Mouse (Mus musculus) Patski (cell line): Measurements from ENCODE around the gene Gripap1. TPM values are rescaled to one million over a fixed set of nuclear protein-coding genes. Genes with fewer than 3 reads are reported as not detected.
"Not testable (repeated sequence)": the region's sequence is repeated elsewhere in the genome, so short reads cannot be mapped to it uniquely, and the experiment has no call there.

Experiments used
- ATAC-seq: fragments of 100-300 bp; one replicate; pipeline ENCODE4 v1.8.0; 2021
- CTCF ChIA-PET: fragments of 350-600 bp; sonication (Branson Sonifier 250); formaldehyde crosslinking; loops from one replicate; lab custom pipeline; 2022; ENCODE audit warnings: inconsistent platforms; lab: Charles Lee
- POLR2A ChIA-PET: fragments of 350-600 bp; sonication (Branson Sonifier 250); formaldehyde crosslinking; loops from one replicate; lab custom pipeline; 2022; ENCODE audit warnings: antibody characterized with exemption, inconsistent platforms; lab: Charles Lee
- DNase-seq: peaks from one replicate; pipeline ENCODE4 v3.0.0-alpha.2; 2011; ENCODE audit warnings: low read depth, low spot score
- H3K27me3 ChIP-seq: fragments of 371-371 bp; one replicate; pipeline ENCODE4 v1.5.1; 2021
- CTCF ChIP-seq: fragments of 100-300 bp; IDR thresholded peaks from one replicate; pipeline ENCODE4 v1.5.1; 2021
- in situ Hi-C: fragments of 300-500 bp; cut with MboI; formaldehyde crosslinking; loops from 3 replicates; pipeline ENCODE4 v1.11.1; 2018; ENCODE audit warnings: low pct_unique_long_range_greater_than_20kb, mixed read lengths
- polyA plus RNA-seq: library from polyadenylated mRNA; unstranded; gene quantifications from one replicate; pipeline ENCODE4 v1.2.3, GENCODE M21; 2021

Gripap1 gene
- polyA plus RNA-seq, 1 experiment from 2014 or later = 63.2 TPM

GRCm38 (mm10) chrX:7778450-7779244 is 10.9 kb upstream of the Gripap1 start:
- no peak for TF ChIP-seq CTCF
- ATAC-seq (no peak), DNase-seq (no peak)
- POLR2A ChIA-PET = interaction anchor here (0.7 to 0.9 kb wide), 2 partner anchors 14 to 29 kb away, joined by 4 to 5 read pairs; no protein-coding TSS in a partner anchor
- CTCF ChIA-PET = interaction anchor here (0.6 to 3.7 kb wide), 3 partner anchors 9 to 24 kb away, joined by 3 to 12 read pairs (median 4); partner anchors contain the start of gene Gripap1
- H3K27me3 ChIP-seq = peaks cover 3% of the 10 kb centered on the region
- in situ Hi-C loops = no loop called here

GRCm38 (mm10) chrX:7779294-7779693 is 10.3 kb upstream of the Gripap1 start:
- POLR2A ChIA-PET = no interaction called here
- no peak for TF ChIP-seq CTCF
- CTCF ChIA-PET = interaction anchor here (0.6 to 3.7 kb wide), 2 partner anchors 10 to 11 kb away, joined by 3 to 12 read pairs; partner anchors contain the start of gene Gripap1
- in situ Hi-C loops = no loop called here
- ATAC-seq = no peak
- peaks cover 6% of the 10 kb centered on the region for H3K27me3 ChIP-seq
- DNase-seq = no peak

- in situ Hi-C loops = no loop called here
- no peak for TF ChIP-seq CTCF
- no peak for ATAC-seq
- POLR2A ChIA-PET = no interaction called here
- CTCF ChIA-PET = no interaction called here
- H3K27me3 ChIP-seq = peaks cover 5% of the 10 kb centered on the region
- DNase-seq = no peak
These were observed 6.9 kb upstream of the Gripap1 start for GRCm38 (mm10) chrX:7782603-7783092.

- no peak for TF ChIP-seq CTCF
- DNase-seq (no peak), ATAC-seq (no peak)
- H3K27me3 ChIP-seq = peaks cover 6% of the 10 kb centered on the region
- in situ Hi-C loops = no loop called here
- ChIA-PET CTCF (interaction anchor here (2.2 kb wide), 1 partner anchor 11 kb away, joined by 12 read pairs; no protein-coding TSS in a partner anchor), POLR2A (no interaction called here)
These were observed 744 bp downstream of the Gripap1 start for GRCm38 (mm10) chrX:7790309-7790708.

- ATAC-seq = no peak
- CTCF ChIA-PET = interaction anchor here (1.4 kb wide), 2 partner anchors 37 to 65 kb away, joined by 3 read pairs; partner anchors contain the start of gene Praf2
- peaks cover 6% of the 10 kb centered on the region for H3K27me3 ChIP-seq
- DNase-seq = no peak
- POLR2A ChIA-PET = interaction anchor here (1.2 kb wide), 1 partner anchor 15 kb away, joined by 4 read pairs; no protein-coding TSS in a partner anchor
- in situ Hi-C loops = no loop called here
- TF ChIP-seq CTCF = peak; percentile 54
These were observed 3.8 kb downstream of the Gripap1 start for GRCm38 (mm10) chrX:7793361-7793760.

GRCm38 (mm10) chrX:7795016-7795415 is 5.5 kb downstream of the Gripap1 start:
- POLR2A ChIA-PET = no interaction called here
- no peak for TF ChIP-seq CTCF
- CTCF ChIA-PET = no interaction called here
- ATAC-seq = no peak
- H3K27me3 ChIP-seq = no peaks in the 10 kb centered on the region
- in situ Hi-C loops = no loop called here
- DNase-seq = no peak

GRCm38 (mm10) chrX:7797327-7797726 is 7.8 kb downstream of the Gripap1 start:
- POLR2A ChIA-PET = no interaction called here
- in situ Hi-C loops = no loop called here
- TF ChIP-seq CTCF = peak; percentile 24
- DNase-seq = no peak
- CTCF ChIA-PET = no interaction called here
- no peak for ATAC-seq
- H3K27me3 ChIP-seq = no peaks in the 10 kb centered on the region

- DNase-seq, CTCF ChIA-PET, in situ Hi-C loops, H3K27me3 ChIP-seq, ATAC-seq, POLR2A ChIA-PET: not testable (repeated sequence)
These were observed 12.6 kb downstream of the Gripap1 start for GRCm38 (mm10) chrX:7802157-7802556.

GRCm38 (mm10) chrX:7815016-7815415 is 25.5 kb downstream of the Gripap1 start:
- POLR2A ChIA-PET, in situ Hi-C loops, ATAC-seq, CTCF ChIA-PET, DNase-seq: not testable (repeated sequence)
- H3K27me3 ChIP-seq = peaks cover 12% of the 10 kb centered on the region

GRCm38 (mm10) chrX:7821865-7822779 is 32.6 kb downstream of the Gripap1 start, which contains the start of gene Kcnd1:
TSS of gene Kcnd1 (plus strand) at chrX:7822289.
- ChIA-PET POLR2A (no interaction called here), CTCF (no interaction called here)
- ATAC-seq (peak; percentile 33), DNase-seq (no peak)
- no peak for TF ChIP-seq CTCF
- in situ Hi-C loops = no loop called here
- no peaks in the 10 kb centered on the region for H3K27me3 ChIP-seq
